Mouse (Mus musculus): ENCODE data around the gene Rps27a. TPM values are rescaled to one million over a fixed set of nuclear protein-coding genes. Genes with fewer than 3 reads are reported as not detected.

The Rps27a gene
- polyA plus RNA-seq, 1 experiment from 2014 or later, result 734 TPM

- Histone ChIP-seq H3K4me1 (replicated peaks) (no peaks in the 10 kb centered on the region), H3K4me3 (no peak overlapping the region), H3K27me3 (no peaks in the 10 kb centered on the region), H3K9ac (no peak overlapping the region), H3K4me2 (no peak overlapping the region), H3K9me3 (no peaks in the 10 kb centered on the region), H3K36me3 (peaks cover 41% of the 10 kb centered on the region), H3K27ac (replicated peaks) (no peak overlapping the region)
- no peak for ATAC-seq (ENCODE audit: low read depth)
- 95% methylated on average over 10 of the region's 10 CpGs for WGBS
These were observed 43.7 kb downstream of the Rps27a start for GRCm38 (mm10) chr11:29503948-29504893.

DNA sequence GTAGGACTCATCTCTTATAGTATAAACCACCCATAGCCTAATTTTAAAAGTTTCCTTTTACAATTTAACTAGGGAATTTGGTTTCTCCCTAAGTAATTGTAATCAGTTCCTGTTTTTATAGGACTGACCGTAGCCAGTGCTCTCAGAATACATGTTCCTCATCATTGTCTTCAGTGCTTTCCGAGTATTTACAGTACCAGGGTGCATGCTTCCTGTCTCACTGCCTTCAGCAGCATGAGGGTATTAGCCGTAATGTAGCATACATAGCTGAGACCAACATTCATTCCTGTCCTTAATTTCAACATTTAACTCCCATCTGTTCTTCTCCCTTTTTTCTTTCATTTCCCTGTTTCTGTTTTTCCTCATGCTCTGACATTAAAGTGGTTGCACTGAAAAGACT, 50.9 kb downstream of the Rps27a start:
- Histone ChIP-seq H3K27ac (replicated peaks) (no peak overlapping the region), H3K4me3 (no peak overlapping the region), H3K9me3 (no peaks in the 10 kb centered on the region), H3K4me2 (no peak overlapping the region), H3K4me1 (replicated peaks) (no peaks in the 10 kb centered on the region), H3K9ac (no peak overlapping the region), H3K36me3 (peaks cover 52% of the 10 kb centered on the region), H3K27me3 (no peaks in the 10 kb centered on the region)
- no peak for ATAC-seq (ENCODE audit: low read depth)
- WGBS, result 92% methylated on average over 3 of the region's 3 CpGs

Other genes with a start within 250 kb of the Rps27a start
- 71.9 and 74.4 TPM in 2 replicates for gene Ccdc88a, start 174.5 kb downstream of the Rps27a start, polyA plus RNA-seq (2015; fragmentation: Nextera tagmentation; extraction: Ambion mirVana)
- gene Prorsd1, start 33.1 kb downstream of the Rps27a start, polyA plus RNA-seq (2015; fragmentation: Nextera tagmentation; extraction: Ambion mirVana), result 14.4 and 17.8 TPM in 2 replicates
- 53.1 and 59.4 TPM in 2 replicates for gene Mtif2, start 21.7 kb downstream of the Rps27a start, polyA plus RNA-seq (2015; fragmentation: Nextera tagmentation; extraction: Ambion mirVana)
- 0.35 TPM in 1 of 2 replicates, not detected in the other for gene Clhc1, start 159 bp downstream of the Rps27a start, polyA plus RNA-seq (2015; fragmentation: Nextera tagmentation; extraction: Ambion mirVana)
- gene Rtn4, start 144.8 kb upstream of the Rps27a start, polyA plus RNA-seq (2015; fragmentation: Nextera tagmentation; extraction: Ambion mirVana), result 115 and 118 TPM in 2 replicates